1 mouse cellular context compared by ENCODE assay signal in genomic region chr5:140749062-140749875, GRCm38 (mm10).
TF ChIP-seq lines count a peak whose summit lies in the region.

No protein-coding gene starts in this region.

TF ChIP-seq in MEL, 35 proteins besides CTCF, POLR2A, EP300 and RAD21 (continued from another document):
- TF ChIP-seq GABPA (IDR thresholded peaks at IDR 0.05; ENCODE audit: low read depth, low read length) (no peak; the same call in 1 of the 2 replicates), NELFE (IDR thresholded peaks at IDR 0.05; ENCODE audit: low read depth, low read length) (peak; percentile 59; the same call in 1 of the 2 replicates), TBP (IDR thresholded peaks at IDR 0.05; ENCODE audit: low read depth, low read length) (peak; percentile 52), MEF2A (IDR thresholded peaks at IDR 0.05; ENCODE audit: extremely low read depth, insufficient replicate concordance, low read depth, low read length, poor library complexity, severe bottlenecking) (no peak), MAZ (IDR thresholded peaks at IDR 0.05; ENCODE audit: low read depth, low read length) (no peak), ZC3H11A (IDR thresholded peaks at IDR 0.05; ENCODE audit: low read depth, low read length) (peak; percentile 40; the same call in 1 of the 2 replicates), SIN3A (IDR thresholded peaks at IDR 0.05; ENCODE audit: low read length) (peak; percentile 49), MXI1 (IDR thresholded peaks at IDR 0.05; ENCODE audit: low read depth, low read length) (no peak; the same call in none of the 2 replicates), USF2 (IDR thresholded peaks at IDR 0.05; ENCODE audit: borderline replicate concordance in 1 of 2, insufficient read depth in 1 of 2, low read depth in 1 of 2, low read length in 2 of 2) (no peak), ZNF384 (IDR thresholded peaks at IDR 0.05; ENCODE audit: low read depth, low read length) (no peak)
TF ChIP-seq in MEL: peak in this region for 15.
